Mouse (Mus musculus) neural tube, embryonic 15.5 days (tissue): ENCODE measurements around the gene Klhl10. TPM values are rescaled to one million over a fixed set of nuclear protein-coding genes. Genes with fewer than 3 reads are reported as not detected.

ENCODE experiments used
- ATAC-seq: fragments of 200-750 bp; cut with Nextera tagmentation; 2 replicates; pipeline ENCODE4 v1.8.0; 2017; ENCODE audit warnings: mild to moderate bottlenecking, moderate TSS enrichment, moderate library complexity; ENCODE audit not compliant: low FRiP score
- H3K27ac ChIP-seq: fragments of 300-500 bp; sonication (generic); replicated peaks from 2 replicates; pipeline ENCODE4 v1.5.1; 2015; ENCODE audit warnings: mild to moderate bottlenecking, inconsistent platforms
- H3K27me3 ChIP-seq: fragments of 300-500 bp; sonication (generic); replicated peaks from 2 replicates; pipeline ENCODE4 v1.6.1; 2015; ENCODE audit warnings: inconsistent platforms
- H3K36me3 ChIP-seq: fragments of 300-500 bp; sonication (generic); 2 replicates; pipeline ENCODE4 v1.6.1; 2015; ENCODE audit warnings: inconsistent platforms
- H3K4me1 ChIP-seq: fragments of 300-500 bp; sonication (generic); 2 replicates; pipeline ENCODE4 v1.6.1; 2015; ENCODE audit warnings: inconsistent platforms
- H3K4me2 ChIP-seq: fragments of 300-500 bp; sonication (generic); 2 replicates; pipeline ENCODE4 v1.6.1; 2015; ENCODE audit warnings: inconsistent platforms, mild to moderate bottlenecking, moderate library complexity
- H3K4me3 ChIP-seq: fragments of 300-500 bp; sonication (generic); replicated peaks from 2 replicates; pipeline ENCODE4 v1.5.1; 2015; ENCODE audit warnings: mild to moderate bottlenecking, inconsistent platforms
- H3K9ac ChIP-seq: fragments of 300-500 bp; sonication (generic); replicated peaks from 2 replicates; pipeline ENCODE4 v1.6.1; 2015; ENCODE audit warnings: mild to moderate bottlenecking, inconsistent platforms
- H3K9me3 ChIP-seq: fragments of 300-500 bp; sonication (generic); replicated peaks from 2 replicates; pipeline ENCODE4 v1.6.1; 2016; ENCODE audit warnings: inconsistent platforms
- WGBS: fragments of 180-500 bp; shearing (Covaris S2); methylation state at CpG from one replicate; pipeline ENCODE4 v1.1.7; 2015; ENCODE audit warnings: mixed read lengths; 5-methylcytosine and 5-hydroxymethylcytosine counted together
- polyA plus RNA-seq: library from polyadenylated mRNA; unstranded; fragments of >200 nt; fragmentation: Nextera tagmentation; extraction: Ambion mirVana; gene quantifications from 2 replicates; pipeline ENCODE4 v1.2.1, GENCODE M21; 2015

Gene Klhl10
- polyA plus RNA-seq, 1 experiment from 2014 or later, result 0.84 TPM

DNA sequence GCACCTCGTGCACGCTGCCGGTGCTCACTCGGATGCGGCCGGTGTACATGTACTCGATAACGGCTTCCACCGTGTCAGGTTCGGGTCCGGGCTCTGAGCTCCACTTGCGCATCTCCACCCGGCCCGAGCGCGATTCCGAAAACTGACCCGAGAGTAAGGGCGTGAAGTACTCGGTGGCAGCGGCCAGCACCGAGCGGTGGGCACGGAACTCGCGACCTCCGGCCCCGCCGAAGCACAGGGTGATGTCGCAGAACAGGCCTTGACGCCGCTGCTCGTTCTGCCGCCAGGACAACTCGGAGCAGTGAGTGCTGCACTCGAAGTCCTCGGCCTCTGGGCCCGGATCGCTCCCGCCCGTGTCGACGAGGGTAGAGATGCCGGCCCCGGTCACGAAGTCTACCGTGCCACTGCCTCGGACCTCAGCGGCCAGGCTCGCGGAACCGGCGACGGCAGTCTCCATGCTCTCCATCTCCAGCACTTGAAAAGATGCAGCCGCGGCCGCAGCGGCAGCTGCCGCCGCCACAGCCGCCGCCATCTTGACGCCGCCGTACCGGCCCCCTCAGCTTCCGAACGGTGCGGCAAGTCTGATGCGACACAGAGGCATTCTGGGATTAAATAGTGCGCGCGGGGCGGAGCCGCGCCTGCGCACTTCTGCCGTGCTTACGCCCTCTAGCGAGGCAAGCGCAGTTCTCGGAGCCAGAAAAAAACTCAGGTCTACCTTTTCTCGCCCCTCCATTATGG, 30.6 kb downstream of the Klhl10 start, which contains the start of gene Klhl11:
Klhl11 (minus strand) TSS at position 545 of the 738 bp plus-strand sequence.
- H3K27me3 ChIP-seq, result no peaks in the 10 kb centered on the region
- peak; percentile 92 for ATAC-seq
- no peaks in the 10 kb centered on the region for H3K9me3 ChIP-seq
- H3K27ac ChIP-seq, result peak within 1 kb of the TSS; percentile 92
- H3K4me2 ChIP-seq, result peak within 1 kb of the TSS; percentile 61
- peak within 1 kb of the TSS; percentile 93 for H3K9ac ChIP-seq
- peak within 1 kb of the TSS; percentile 91 for H3K4me3 ChIP-seq
- peaks cover 16% of the 10 kb centered on the region for H3K36me3 ChIP-seq
- 0% methylated on average over 82 of the region's 83 CpGs for WGBS
- H3K4me1 ChIP-seq, result peaks cover 27% of the 10 kb centered on the region

DNA sequence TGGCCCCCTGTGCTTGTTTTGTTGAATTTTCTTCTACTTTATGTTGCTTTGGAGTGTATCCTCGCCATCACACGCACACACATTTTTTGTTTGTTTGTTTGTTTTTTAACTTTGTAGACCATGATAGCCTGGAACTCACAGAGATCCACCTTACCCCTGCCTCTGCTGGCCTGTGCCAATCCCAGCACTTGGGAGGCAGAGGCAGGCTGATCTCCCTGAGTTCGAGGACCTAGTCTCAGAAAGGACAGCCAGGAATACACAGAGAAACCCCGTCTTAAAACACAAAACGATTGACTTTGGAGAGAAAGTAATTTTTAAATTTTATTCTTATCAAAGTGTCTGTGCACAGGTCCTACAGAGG, 31.2 kb downstream of the Klhl10 start:
- 35% methylated on average over 5 of the region's 5 CpGs for WGBS
- Histone ChIP-seq H3K4me3 (peak overlapping the region; percentile 91), H3K4me2 (peak overlapping the region; percentile 61), H3K9ac (no peak overlapping the region), H3K9me3 (no peaks in the 10 kb centered on the region), H3K4me1 (peaks cover 27% of the 10 kb centered on the region), H3K36me3 (peaks cover 19% of the 10 kb centered on the region), H3K27ac (no peak overlapping the region; the same call in 1 of the 2 replicates), H3K27me3 (no peaks in the 10 kb centered on the region)
- ATAC-seq, result 0 out of 2 replicates have a peak, but pooled peaks have one; percentile 17

- Histone ChIP-seq H3K9me3 (no peaks in the 10 kb centered on the region), H3K27ac (no peak overlapping the region), H3K9ac (no peak overlapping the region), H3K27me3 (no peaks in the 10 kb centered on the region), H3K4me3 (no peak overlapping the region), H3K36me3 (peaks cover 48% of the 10 kb centered on the region), H3K4me2 (no peak overlapping the region), H3K4me1 (peaks cover 2% of the 10 kb centered on the region)
- WGBS, result 93% methylated on average over 5 of the region's 5 CpGs
- ATAC-seq, result no peak
Observed at GRCm38 (mm10) chr11:100476281-100476680, 34.6 kb downstream of the Klhl10 start.

GRCm38 (mm10) chr11:100479152-100479551, 37.4 kb downstream of the Klhl10 start:
- ATAC-seq, result no peak
- Histone ChIP-seq H3K4me3 (no peak overlapping the region), H3K36me3 (peaks cover 76% of the 10 kb centered on the region), H3K27me3 (no peaks in the 10 kb centered on the region), H3K9me3 (no peaks in the 10 kb centered on the region), H3K4me1 (no peaks in the 10 kb centered on the region), H3K4me2 (no peak overlapping the region), H3K27ac (no peak overlapping the region), H3K9ac (no peak overlapping the region)
- WGBS, result 93% methylated on average over 7 of the region's 7 CpGs

DNA sequence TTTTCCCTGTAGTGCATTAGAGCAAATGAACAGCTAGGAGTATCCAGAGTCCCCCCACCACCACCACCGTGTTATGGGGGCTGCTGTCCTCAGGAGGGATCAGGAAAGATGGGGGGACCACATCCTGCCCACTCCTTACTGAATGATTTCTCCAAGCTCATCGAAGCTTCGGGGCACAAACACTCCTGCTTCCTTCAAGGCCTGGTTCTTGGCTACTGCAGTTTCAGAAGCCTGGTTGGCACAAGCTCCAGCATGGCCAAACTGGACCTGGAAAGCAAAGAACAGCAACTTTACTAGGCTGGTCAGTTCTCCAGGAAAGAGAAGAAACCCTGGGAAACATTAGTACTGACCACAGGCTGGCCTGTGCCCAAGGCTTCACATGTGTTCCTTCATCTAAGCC, 42.7 kb downstream of the Klhl10 start:
- Histone ChIP-seq H3K4me1 (no peaks in the 10 kb centered on the region), H3K4me3 (no peak overlapping the region), H3K9ac (no peak overlapping the region), H3K4me2 (no peak overlapping the region), H3K9me3 (no peaks in the 10 kb centered on the region), H3K27me3 (no peaks in the 10 kb centered on the region), H3K36me3 (peaks cover 88% of the 10 kb centered on the region), H3K27ac (no peak overlapping the region)
- ATAC-seq, result no peak
- WGBS, result 96% methylated on average over 3 of the region's 3 CpGs

- no peaks in the 10 kb centered on the region for H3K9me3 ChIP-seq
- ATAC-seq, result no peak
- no peak overlapping the region for H3K9ac ChIP-seq
- H3K36me3 ChIP-seq, result peaks cover 90% of the 10 kb centered on the region
- WGBS, result 89% methylated on average over 8 of the region's 8 CpGs
- H3K27me3 ChIP-seq, result no peaks in the 10 kb centered on the region
- no peak overlapping the region for H3K4me3 ChIP-seq
- H3K27ac ChIP-seq, result no peak overlapping the region
- no peaks in the 10 kb centered on the region for H3K4me1 ChIP-seq
- H3K4me2 ChIP-seq, result no peak overlapping the region
Observed at GRCm38 (mm10) chr11:100485801-100486538, 44.3 kb downstream of the Klhl10 start.

DNA sequence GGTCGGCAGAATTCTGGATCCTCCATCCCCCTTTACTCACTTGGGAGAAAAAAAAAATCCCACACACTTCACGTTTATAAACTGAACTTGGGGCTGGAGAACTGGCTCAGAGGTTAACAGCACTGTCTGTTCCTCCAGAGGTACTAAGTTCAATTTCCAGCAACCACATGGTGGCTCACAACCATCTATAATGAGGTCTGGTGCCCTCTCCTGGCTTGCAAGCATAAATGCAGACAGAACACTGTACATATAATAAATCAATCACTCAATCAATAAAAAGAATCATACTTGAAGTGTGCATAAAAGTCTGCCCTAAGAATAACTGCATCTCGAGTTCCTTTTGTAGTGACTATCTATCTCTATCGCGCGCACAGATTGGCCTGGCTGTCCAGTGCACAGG, 49.2 kb downstream of the Klhl10 start:
- Histone ChIP-seq H3K4me1 (no peaks in the 10 kb centered on the region), H3K36me3 (peaks cover 88% of the 10 kb centered on the region), H3K9ac (no peak overlapping the region), H3K4me3 (no peak overlapping the region), H3K27ac (no peak overlapping the region), H3K27me3 (no peaks in the 10 kb centered on the region), H3K9me3 (no peaks in the 10 kb centered on the region), H3K4me2 (no peak overlapping the region)
- no peak for ATAC-seq
- WGBS, result 91% methylated on average over 6 of the region's 6 CpGs

DNA sequence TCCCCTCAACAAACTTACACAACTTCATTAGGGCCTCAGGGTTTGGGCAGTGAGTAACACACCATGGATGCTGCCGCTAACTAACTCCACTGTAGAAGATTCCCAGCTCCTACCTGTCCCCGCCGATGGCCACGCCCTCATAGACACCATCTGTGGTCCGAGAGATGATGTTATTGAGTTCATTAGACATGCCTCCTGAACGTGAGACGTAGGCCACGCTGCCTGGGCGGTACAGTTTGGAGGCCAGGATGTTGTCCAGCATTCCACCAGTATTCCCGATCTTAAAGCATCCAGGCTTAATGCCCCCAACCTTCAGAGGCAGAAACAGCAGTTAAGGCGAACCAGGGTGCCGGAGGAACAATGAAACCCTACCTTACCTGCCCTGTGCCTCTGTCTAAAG, 52.1 kb downstream of the Klhl10 start:
- Histone ChIP-seq H3K4me2 (no peak overlapping the region), H3K9me3 (no peaks in the 10 kb centered on the region), H3K4me3 (no peak overlapping the region), H3K36me3 (peaks cover 93% of the 10 kb centered on the region), H3K4me1 (no peaks in the 10 kb centered on the region), H3K27ac (no peak overlapping the region), H3K9ac (no peak overlapping the region), H3K27me3 (no peaks in the 10 kb centered on the region)
- WGBS, result 92% methylated on average over 12 of the region's 12 CpGs
- no peak for ATAC-seq

GRCm38 (mm10) chr11:100500241-100500640, 58.5 kb downstream of the Klhl10 start:
- ATAC-seq, result no peak
- H3K36me3 ChIP-seq, result peaks cover 94% of the 10 kb centered on the region
- H3K4me2 ChIP-seq, result no peak overlapping the region
- WGBS, result 80% methylated on average over 3 of the region's 3 CpGs
- no peak overlapping the region for H3K4me3 ChIP-seq
- no peaks in the 10 kb centered on the region for H3K9me3 ChIP-seq
- H3K27ac ChIP-seq, result no peak overlapping the region
- H3K4me1 ChIP-seq, result no peaks in the 10 kb centered on the region
- H3K27me3 ChIP-seq, result no peaks in the 10 kb centered on the region
- no peak overlapping the region for H3K9ac ChIP-seq

DNA sequence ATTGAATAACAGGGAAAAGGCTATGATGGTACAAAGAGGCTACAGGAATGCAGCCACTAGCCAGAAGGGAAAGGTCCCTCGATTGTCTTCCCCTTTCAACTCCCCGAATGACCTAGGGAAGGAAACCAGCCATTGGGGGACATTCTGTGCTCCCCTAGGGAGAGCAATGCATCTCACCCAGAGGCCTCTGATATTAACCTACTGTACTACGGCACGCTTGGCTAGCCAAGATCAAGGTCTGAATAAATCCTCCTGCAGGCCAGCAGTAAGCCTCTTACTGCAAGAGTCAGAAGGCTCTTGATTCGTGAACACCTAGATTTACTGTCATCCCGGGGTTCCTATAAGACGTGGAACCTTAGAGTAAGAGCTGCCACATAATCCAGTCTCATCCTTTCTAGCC, 58.9 kb downstream of the Klhl10 start:
- no peak overlapping the region for H3K4me2 ChIP-seq
- H3K4me1 ChIP-seq, result no peaks in the 10 kb centered on the region
- no peak overlapping the region for H3K27ac ChIP-seq
- no peak for ATAC-seq
- no peaks in the 10 kb centered on the region for H3K9me3 ChIP-seq
- no peak overlapping the region for H3K9ac ChIP-seq
- WGBS, result 86% methylated on average over 7 of the region's 7 CpGs
- peaks cover 94% of the 10 kb centered on the region for H3K36me3 ChIP-seq
- no peaks in the 10 kb centered on the region for H3K27me3 ChIP-seq
- no peak overlapping the region for H3K4me3 ChIP-seq

DNA sequence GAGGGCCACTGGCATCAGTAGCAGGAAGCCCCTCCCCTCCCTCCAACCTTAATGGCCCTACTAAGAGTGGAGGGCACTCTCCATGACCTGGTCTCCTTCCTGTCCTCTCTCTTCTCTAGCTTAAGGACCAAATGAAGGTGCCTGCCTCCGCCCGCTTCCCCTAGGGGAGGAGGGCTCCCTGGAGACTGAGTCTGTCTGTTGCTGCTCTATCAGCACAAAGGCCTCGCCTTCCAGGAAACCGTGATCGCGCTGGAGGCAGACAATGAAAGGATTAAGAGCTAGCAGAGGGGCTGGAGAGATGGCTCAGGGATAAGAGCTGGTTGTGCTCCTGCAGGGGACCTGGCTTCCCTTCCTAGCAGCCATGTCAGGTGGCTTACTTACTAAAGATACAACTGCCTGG, 59.6 kb downstream of the Klhl10 start:
- H3K27me3 ChIP-seq, result no peaks in the 10 kb centered on the region
- no peak for ATAC-seq
- no peak overlapping the region for H3K27ac ChIP-seq
- WGBS, result 50% methylated on average over 6 of the region's 6 CpGs
- H3K36me3 ChIP-seq, result peaks cover 94% of the 10 kb centered on the region
- H3K9ac ChIP-seq, result no peak overlapping the region
- H3K9me3 ChIP-seq, result no peaks in the 10 kb centered on the region
- H3K4me3 ChIP-seq, result no peak overlapping the region
- H3K4me1 ChIP-seq, result no peaks in the 10 kb centered on the region
- no peak overlapping the region for H3K4me2 ChIP-seq
